Mouse (Mus musculus): ENCODE data around the gene Tubb5.

The Tubb5 gene

DNA sequence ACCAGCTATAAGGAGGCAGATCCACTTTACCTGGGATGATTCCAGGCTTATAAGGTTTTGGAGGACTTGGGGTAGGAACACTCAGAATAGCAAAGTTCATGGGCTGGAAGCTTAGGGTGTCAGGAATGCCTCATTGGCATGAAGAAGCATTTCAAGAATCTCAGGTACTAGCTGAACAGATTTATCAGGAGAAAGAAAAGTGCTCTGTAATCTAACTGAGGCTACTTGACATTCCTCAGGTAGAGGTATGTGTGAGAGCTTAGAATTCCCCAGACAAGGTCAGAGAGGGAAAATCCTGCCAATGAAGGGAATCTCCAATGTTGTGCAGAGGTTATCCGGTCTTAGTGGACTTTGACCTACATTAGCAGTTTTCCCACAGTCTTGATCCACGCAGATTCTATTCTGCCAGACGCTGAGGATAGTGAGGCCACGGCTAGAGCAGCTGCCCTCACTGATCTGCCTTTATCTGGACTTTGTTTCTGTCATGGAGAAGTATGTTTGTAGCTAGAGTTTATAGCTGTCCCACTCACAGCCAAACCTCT is 34.2 kb downstream of the Tubb5 start:
- DNase-seq (ENCODE audit: low read depth in 1 of 2, low spot score in 2 of 2): no peak

DNA sequence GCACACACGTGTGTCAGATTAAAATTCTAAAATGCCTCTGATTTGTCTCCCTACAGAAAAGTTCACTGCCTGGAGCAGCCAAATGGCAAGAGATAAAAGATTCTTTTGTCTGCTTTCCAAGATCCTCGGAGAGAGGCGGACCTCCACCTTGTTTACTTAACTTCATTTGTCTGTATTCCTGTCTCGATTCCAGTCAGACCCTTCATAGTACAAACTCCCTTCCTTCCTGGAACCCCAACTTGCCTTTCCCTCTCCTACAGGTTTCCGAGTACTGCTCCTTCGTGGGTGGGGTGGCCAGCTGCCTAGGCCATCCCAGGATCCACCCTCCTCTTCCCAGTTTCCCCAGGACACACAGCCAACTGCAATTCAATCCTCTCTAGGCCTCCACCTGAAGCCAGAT is 35.1 kb downstream of the Tubb5 start:
- DNase-seq (ENCODE audit: low read depth in 1 of 2, low spot score in 2 of 2): no peak

DNA sequence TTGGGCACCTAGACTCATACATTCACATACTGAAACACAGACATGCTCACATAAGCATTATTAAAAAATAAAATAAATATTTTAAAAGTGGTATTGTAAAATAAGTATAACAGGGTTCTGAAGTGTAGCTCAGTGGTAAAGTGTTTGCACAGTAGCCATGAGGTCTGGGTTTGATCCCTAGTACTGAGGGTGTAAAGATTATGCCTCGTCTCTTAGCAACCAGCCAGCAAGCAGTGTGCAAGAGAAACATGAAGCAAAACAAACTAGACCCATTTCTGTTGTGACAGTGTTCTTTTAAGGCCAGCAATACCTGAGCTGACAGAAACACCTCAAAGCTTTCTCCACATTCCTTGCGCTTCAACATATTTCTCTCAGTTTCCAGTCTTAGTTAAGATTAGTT is 37.2 kb downstream of the Tubb5 start:
- DNase-seq (ENCODE audit: low read depth in 1 of 2, low spot score in 2 of 2): no peak

DNA sequence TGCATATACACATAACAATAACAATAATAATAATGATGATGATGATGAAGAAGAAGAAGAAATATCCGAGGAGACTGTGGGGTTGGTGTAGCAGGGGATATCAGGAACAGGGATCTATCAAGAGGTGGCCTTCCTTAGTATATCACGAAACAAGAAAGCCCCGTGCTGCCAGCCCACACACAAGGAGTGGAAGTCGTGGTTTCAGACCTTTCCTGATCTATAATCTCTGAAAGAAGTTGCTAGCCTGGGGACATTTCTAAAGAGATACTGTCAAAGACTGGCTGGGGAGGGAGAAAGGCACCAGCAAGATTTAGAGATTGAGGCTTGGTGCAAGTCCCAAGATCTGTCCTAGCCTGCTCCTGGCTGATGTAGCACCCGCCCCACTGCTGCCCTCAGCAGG is 41.3 kb downstream of the Tubb5 start:
- DNase-seq (ENCODE audit: low read depth in 1 of 2, low spot score in 2 of 2): no peak

DNA sequence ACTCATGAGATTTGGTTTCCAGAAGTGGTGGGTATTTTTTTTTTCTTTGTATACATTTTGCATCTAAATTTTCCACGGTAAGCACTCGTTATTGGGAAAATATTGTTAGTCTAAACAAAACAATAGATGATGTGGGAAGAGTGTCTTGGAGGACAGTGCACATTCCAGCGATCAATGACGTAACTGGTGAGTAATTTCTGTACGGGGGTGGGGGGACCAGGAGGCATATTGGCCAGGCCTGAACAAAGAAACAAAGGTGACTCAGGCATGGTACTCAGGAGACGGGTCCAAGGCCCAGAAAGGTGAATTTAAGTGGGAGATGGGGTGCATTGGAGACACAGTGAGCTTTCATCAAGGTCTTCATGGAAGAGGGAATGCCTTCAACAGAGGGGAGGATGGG is 42.5 kb downstream of the Tubb5 start:
- no peak for DNase-seq (ENCODE audit: low read depth in 1 of 2, low spot score in 2 of 2)

DNA sequence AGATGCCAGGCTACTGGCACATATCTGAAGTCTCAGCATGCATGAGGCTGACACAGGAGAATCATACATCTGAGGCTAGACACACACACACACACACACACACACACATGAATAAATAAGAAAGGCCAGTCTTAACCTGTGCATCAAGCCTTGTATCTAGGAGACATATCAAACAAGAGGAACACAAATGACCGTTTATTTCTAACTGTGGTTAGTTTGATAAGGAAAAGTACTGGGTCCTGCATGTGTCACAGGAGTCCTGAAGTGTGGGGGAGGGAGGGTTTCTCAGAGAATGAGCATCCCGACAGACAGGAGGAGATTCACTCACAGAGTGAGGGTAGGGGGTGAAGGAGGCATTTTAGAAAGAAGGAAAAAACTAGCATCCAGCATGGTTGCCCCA is 43.0 kb downstream of the Tubb5 start:
- no peak for DNase-seq (ENCODE audit: low read depth in 1 of 2, low spot score in 2 of 2)

DNA sequence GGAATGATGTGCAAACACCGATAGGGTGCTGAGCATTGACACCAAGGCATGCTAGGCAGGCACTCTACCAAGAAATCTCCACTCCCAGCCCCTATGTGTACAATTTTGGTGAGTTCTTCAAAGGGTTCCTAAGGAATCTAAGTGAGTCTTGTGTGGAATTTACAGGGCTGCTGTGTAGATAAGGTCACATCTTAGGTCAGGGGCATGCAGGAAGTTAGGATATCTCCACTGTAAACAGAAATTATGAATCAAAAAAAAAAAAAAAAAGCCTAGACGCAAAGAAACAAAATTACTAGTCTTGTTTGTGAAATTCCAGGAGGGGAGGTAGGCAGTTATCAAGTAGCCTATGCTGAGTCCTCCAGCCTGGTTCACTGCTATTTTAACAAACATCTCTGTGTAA is 45.3 kb downstream of the Tubb5 start:
- DNase-seq (ENCODE audit: low read depth in 1 of 2, low spot score in 2 of 2): no peak

DNA sequence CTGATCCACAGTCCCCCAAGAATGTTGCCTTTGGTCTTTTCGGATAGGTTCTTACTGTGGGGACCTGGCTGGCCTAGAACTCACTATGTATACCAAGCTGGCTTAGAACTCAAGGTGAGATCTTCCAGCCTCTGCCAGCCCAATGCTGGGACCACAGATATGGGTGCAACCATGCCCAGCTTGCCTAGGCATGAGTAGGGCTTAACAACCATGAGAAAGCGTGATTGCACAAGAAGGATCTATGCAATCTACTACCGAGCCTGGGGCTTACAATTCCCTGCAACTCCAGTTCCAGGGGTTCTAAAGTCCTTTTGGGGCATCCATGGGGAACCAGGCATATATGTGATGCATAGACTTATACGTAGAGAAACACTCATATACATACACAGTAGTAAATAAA is 47.2 kb downstream of the Tubb5 start:
- DNase-seq (ENCODE audit: low read depth in 1 of 2, low spot score in 2 of 2): no peak

DNA sequence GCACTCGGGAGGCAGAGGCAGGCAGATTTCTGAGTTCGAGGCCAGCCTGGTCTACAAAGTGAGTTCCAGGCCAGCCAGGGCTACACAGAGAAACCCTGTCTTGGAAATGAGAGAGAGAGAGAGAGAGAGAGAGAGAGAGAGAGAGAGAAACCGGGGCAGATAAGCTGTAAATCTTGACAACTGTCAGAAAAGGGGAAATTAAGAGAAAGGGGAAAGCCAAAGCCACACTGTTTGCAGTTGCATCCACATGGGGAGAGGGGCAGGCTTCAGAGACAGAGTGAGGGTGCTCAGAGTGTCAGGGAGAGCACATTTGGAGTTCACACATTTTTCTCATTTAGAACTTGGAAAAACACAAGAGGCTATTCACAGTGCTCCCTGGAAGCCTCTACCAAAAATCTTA is 50.1 kb downstream of the Tubb5 start:
- no peak for DNase-seq (ENCODE audit: low read depth in 1 of 2, low spot score in 2 of 2)

DNA sequence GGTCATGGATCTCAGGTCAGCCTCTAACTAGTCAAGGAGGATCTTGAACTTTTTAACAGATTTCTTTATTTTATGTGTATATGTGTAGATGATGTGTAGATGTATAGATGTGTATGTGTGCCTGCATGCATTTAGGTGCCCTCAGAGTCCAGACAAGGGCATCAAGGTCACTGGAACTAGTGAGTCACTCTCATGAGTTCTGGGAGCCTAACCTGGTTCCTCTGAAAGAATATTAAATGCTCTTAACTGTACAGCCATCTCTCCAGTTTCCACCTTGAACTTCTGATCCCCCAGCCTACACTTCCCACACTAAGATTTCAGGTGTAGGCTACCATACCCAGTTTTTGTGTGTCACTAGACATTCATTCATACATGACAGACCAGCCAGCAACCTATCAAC is 50.6 kb downstream of the Tubb5 start:
- DNase-seq (ENCODE audit: low read depth in 1 of 2, low spot score in 2 of 2): no peak

DNA sequence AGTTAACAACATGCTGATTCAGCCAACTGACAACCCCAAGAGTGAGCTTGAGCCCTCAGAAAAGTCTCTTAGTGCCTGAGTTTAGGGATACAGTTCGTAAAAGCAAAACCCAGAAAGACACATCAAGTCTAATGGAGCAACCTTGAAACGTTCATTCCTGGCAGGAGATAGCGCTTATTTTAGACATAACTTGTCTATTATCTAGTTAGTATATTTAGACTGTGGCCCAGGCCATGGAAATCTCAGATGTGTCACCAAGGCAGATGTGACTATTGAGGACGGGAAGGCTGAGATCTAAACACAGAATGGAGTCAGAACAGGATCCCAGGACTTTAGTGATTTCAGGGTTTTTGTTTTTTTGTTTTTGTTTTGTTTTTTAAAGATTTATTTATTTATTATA is 53.0 kb downstream of the Tubb5 start:
- DNase-seq (ENCODE audit: low read depth in 1 of 2, low spot score in 2 of 2): no peak

DNA sequence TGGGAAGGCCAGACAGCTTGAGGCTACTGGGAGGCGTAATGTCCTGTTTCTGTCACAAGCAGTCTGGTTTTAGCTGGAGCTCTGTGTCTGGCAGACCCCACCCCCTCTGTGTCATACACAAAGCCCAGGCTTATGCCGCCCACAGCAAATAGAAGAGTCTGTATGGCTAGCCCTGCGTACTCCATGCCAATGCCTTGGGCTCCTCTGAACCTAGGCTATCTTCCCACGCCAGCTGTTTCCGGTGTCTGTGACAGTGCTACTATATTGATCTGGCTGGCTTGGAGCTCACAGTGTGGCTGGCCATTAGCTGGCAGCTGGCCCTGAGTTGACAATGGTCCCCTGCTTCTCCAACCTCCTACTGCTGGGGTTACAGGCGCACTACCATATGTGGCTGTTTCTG is 54.2 kb downstream of the Tubb5 start:
- no peak for DNase-seq (ENCODE audit: low read depth in 1 of 2, low spot score in 2 of 2)

All from monocyte, adult 2 months (primary cell).